Mouse (Mus musculus) central nervous system, embryonic 14 days (tissue): ENCODE measurements around the gene Phf13. TPM values are rescaled to one million over a fixed set of nuclear protein-coding genes. Genes with fewer than 3 reads are reported as not detected.

Experiments used
- polyA plus RNA-seq: library from polyadenylated mRNA; depleted of rRNA; stranded (reverse); fragments of >200 nt; gene quantifications from 2 replicates; pipeline ENCODE4 v1.2.3, GENCODE M21; 2012; rRNA removed

The Phf13 gene
- 17.8 and 20.3 TPM in 2 replicates for polyA plus RNA-seq

DNA sequence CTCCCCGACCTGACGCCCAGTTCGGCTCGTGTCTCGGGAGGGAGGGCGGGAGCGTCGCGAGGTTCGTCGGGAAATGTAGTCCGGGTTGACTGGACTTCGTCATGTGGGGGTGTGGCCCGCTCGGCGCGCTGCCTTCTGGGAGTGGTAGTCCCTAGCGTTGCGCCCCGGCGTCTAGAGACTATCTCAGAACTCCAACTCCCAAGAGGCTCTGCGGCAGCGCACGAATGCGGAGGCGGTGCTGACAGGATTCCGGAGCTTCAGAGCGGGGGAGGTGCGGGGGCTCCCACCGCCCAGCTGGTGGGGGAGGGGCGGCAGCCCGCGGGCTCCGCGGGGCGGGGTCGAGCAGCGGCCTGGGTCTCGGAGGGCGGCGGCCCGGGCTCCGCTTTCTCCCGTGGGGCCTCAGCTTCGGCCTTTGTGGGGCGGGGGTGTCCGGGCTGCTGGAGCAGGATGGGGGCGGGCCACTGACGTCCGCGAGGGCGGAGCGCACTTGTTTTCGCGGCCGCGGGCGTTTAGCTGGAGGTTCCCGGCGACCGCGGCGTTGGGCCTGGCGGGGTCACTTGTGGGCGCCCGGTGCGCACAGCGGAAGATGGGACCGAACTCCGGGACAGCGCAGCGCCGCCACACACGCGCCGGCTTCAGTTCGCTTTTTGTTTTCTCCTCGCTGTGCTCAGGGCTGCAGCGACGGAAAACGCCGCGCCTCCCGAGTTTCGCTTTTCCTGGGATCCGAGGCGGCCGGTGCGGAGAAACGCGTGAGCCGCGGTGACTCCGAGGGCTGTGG, at the start of gene Phf13:
Phf13 (minus strand) TSS at position 86 of the 778 bp plus-strand sequence.

DNA sequence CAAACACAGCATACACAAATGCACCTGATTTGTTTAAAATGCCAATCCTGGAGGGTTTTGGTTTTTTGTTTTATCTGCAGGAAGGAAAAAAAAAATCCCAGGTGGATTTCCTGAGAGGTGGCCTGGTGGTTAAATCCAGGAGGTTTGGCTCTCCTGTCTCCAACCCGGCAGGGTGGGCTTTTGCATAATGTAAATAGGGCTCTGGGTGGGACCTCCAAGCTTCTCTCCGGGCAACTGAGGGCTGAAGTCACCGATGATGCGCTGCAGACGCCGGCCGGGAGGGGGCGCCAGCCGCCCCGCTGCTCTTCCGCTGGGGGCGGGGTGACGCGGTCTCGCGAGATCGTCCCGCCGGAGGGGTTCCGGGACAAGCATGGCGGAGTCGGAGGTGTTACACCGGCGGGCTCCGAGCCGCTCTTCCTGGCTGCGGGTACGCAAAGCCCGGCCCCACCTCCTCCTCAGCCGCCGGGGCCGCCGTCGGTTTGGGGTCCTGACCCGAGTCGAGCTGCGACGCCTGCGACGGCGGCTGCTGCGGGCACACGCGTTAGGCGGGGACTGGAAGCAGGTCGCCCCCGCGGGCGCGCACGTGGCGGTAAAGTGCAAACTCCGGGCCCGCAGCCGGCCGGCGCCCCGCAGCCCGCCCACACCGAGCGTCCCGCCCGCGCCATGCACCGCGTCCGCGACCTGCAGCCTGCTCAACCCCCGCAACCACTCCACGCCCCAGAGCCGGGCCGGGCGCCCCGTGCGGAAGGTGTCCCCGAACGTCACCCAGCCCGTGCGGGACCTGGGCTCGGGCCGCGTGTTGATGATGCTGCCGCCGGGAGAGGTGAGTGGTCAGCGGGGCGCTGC, 43.1 kb upstream of the Phf13 start, which contains the start of gene Nol9:
Nol9 (plus strand) TSS at position 337 of the 846 bp plus-strand sequence.

DNA sequence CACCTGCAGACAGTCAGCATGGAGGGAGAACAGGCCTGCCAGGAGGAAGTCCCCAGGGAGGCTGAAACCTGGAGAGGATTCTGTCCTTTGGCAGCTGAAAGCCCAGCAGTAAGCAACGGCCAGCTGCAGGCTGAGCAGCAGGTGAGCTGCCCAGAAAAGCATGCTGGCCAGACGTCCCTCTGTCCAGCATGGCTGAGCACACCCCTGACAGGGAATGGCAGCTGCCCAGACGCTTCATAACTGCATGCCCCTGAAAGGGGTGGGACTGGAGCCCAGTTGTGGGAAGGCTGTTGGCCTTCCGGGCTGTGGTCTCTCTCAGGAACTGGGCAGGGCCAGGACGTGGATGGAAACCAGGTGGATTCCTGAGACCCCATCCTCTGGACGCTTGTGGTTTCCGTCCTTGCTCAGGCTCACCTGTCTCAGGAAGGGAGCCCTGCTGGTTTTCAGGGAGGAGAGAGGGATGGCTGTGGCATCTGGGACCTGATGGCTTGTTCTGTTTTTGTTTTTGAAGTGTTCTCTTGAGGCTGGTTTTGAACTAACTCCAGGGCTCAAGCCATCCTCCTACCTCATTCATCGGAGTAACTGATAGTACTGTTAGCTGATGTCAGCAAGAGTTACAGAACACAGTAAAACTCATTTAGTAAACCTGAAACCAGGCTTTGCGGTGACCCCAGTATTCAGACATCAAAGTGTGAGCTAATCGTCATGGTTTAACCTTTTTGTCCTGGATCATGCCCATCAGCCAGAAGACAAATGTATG, 42.3 kb upstream of the Phf13 start, which contains the start of gene Tas1r1:
Tas1r1 (minus strand) TSS at position 344 of the 760 bp plus-strand sequence.

DNA sequence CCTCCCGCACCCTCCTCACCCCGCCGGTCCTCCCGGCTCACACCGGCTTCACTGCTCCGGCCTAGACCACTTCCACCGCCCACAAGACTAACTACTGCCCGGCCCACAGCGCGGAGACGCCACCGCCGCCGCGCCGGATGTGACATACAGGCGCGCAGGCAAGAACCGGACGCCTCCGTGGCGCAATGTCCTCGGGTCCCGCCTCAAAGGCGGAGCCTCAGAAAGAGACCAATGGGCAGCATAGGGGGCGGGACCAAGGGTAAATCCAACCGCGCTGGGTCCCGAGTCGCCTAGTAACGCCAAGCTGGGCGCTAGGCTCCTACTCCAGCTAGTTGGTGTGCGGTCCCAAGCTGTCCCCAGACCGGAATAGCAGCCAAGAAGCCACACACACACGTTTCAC, 31.5 kb upstream of the Phf13 start, which contains the start of gene Zbtb48:
Zbtb48 (minus strand) TSS at position 148 of the 400 bp plus-strand sequence.

DNA sequence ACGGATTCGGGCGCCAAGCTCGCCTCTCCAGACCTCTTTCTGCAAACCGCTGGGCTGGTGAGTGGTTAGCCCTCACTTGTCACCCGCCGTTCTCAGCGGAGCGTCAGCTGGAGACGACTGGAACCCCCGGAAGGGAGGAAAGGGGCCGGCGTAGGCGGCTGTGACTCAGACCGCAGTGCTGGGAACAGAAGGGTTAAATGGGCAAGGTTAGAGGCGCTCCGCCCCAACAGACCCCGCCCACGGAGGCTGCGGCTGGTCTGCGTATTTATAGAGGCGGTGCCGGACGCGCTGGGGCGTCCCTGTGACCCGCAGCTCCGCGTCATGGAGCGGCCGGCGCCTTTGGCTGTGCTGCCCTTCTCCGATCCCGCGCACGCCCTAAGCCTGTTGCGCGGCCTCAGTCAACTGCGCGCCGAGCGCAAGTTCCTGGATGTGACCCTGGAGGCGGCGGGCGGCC, 12.6 kb upstream of the Phf13 start, which contains the start of gene Klhl21:
Klhl21 (plus strand) TSS at position 182 of the 454 bp plus-strand sequence.

DNA sequence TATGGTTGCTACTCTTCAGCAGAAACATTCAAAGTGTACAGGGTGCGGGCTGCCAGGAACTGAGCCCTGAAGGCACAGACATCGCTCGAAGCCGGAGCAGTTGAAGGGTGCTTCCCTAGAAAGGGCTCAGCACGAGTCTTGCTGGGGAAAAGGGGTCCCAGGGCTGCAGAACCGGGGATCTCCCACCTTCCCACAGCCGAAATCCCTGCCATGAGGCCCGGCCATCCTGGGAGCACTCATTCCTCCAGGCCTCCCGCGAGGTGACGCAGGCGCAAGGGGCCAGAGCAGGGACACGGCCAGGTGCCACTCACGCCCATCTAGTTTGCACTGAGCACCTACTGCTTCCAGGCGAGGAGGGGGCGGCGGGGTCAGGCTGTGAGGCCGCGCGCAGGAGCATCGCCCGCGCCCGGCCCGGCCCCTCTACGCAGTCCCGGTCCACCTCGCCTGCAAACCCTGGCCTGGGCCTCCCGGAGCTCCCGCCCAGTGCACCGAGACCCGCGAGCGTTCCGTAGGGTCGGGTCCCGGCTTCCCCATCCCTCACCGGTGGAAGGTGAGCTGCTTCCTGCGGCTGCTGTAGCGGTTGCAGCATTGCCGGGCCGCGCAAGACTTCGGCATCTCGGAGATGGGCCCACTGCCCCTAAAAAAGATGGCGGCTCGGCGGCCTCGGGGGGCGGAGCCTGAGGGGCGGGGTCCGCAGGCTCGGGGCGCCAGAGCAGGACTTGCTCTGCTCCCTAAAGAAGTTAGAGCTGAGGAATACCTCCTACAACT, 7.5 kb downstream of the Phf13 start, which contains the start of gene Thap3:
Thap3 (minus strand) TSS at position 656 of the 768 bp plus-strand sequence.

Other genes with a start within 250 kb of the Phf13 start
- gene Camta1, start 134.4 kb downstream of the Phf13 start, polyA plus RNA-seq, result 68.7 and 69.7 TPM in 2 replicates
- gene Dnajc11, start 62.6 kb downstream of the Phf13 start, polyA plus RNA-seq, result 75.0 and 80.4 TPM in 2 replicates
- 43.1 and 43.7 TPM in 2 replicates for gene Thap3, start 7.3 kb downstream of the Phf13 start, polyA plus RNA-seq
- 3.0 and 6.0 TPM in 2 replicates for gene Klhl21, start 12.5 kb upstream of the Phf13 start, polyA plus RNA-seq
- gene Zbtb48, start 31.4 kb upstream of the Phf13 start, polyA plus RNA-seq, result 34.9 and 39.6 TPM in 2 replicates
- gene Tas1r1, start 42.3 kb upstream of the Phf13 start, polyA plus RNA-seq, result 0.41 TPM in 2 replicates
- 24.9 and 27.4 TPM in 2 replicates for gene Nol9, start 43.1 kb upstream of the Phf13 start, polyA plus RNA-seq
- 14.2 and 17.7 TPM in 2 replicates for gene Plekhg5, start 76.2 kb upstream of the Phf13 start, polyA plus RNA-seq
- 4.1 and 4.5 TPM in 2 replicates for gene Tnfrsf25, start 119.7 kb upstream of the Phf13 start, polyA plus RNA-seq
- 0.28 and 1.1 TPM in 2 replicates for gene Espn, start 156.1 kb upstream of the Phf13 start, polyA plus RNA-seq
- not detected in 2 replicates for gene Hes2, start 162.6 kb upstream of the Phf13 start, polyA plus RNA-seq
- gene Acot7, start 181.9 kb upstream of the Phf13 start, polyA plus RNA-seq, result 184 and 213 TPM in 2 replicates